Mouse (Mus musculus) forebrain, embryonic 14.5 days (tissue): ENCODE data around the gene Gm10696. TPM values are rescaled to one million over a fixed set of nuclear protein-coding genes. Genes with fewer than 3 reads are reported as not detected.
"Not testable (repeated sequence)": the region's sequence is repeated elsewhere in the genome, so short reads cannot be mapped to it uniquely, and the experiment has no call there.

Experiments
- ATAC-seq: fragments of 200-750 bp; cut with Nextera tagmentation; 2 replicates; pipeline ENCODE4 v1.8.0; 2017; ENCODE audit warnings: mild to moderate bottlenecking, moderate library complexity
- DNase-seq: peaks from one replicate; pipeline ENCODE4 v3.0.0-alpha.2; 2015; ENCODE audit warnings: low spot score
- H3K27ac ChIP-seq: fragments of 300-500 bp; sonication (generic); 2 replicates; pipeline ENCODE4 v1.5.1; 2014; ENCODE audit warnings: low read depth, mild to moderate bottlenecking, control low read depth, low read length, moderate library complexity
- H3K27me3 ChIP-seq: fragments of 300-500 bp; sonication (generic); replicated peaks from 2 replicates; pipeline ENCODE4 v1.6.1; 2014; ENCODE audit warnings: low read length, control low read depth, mixed read lengths; ENCODE audit not compliant: control insufficient read depth, insufficient read depth
- H3K36me3 ChIP-seq: fragments of 300-500 bp; sonication (generic); 2 replicates; pipeline ENCODE4 v1.6.1; 2014; ENCODE audit warnings: low read length, control low read depth; ENCODE audit not compliant: control insufficient read depth, insufficient read depth
- H3K4me1 ChIP-seq: fragments of 300-500 bp; sonication (generic); 2 replicates; pipeline ENCODE4 v1.6.1; 2014; ENCODE audit warnings: antibody characterized with exemption, low read length, control low read depth; ENCODE audit not compliant: control insufficient read depth, insufficient read depth
- H3K4me2 ChIP-seq: fragments of 300-500 bp; sonication (generic); 2 replicates; pipeline ENCODE4 v1.6.1; 2014; ENCODE audit warnings: mild to moderate bottlenecking, control low read depth, low read length
- H3K4me3 ChIP-seq: fragments of 300-500 bp; sonication (generic); 2 replicates; pipeline ENCODE4 v1.5.1; 2014; ENCODE audit warnings: low read depth, low read length, control low read depth
- H3K9ac ChIP-seq: fragments of 300-500 bp; sonication (generic); 2 replicates; pipeline ENCODE4 v1.6.1; 2014; ENCODE audit warnings: mild to moderate bottlenecking, low read length, control low read depth, moderate library complexity
- H3K9me3 ChIP-seq: fragments of 300-500 bp; sonication (generic); replicated peaks from 2 replicates; pipeline ENCODE4 v1.6.1; 2016; ENCODE audit warnings: low read length, control low read depth, mixed read lengths; ENCODE audit not compliant: control insufficient read depth
- WGBS: fragments of 180-500 bp; shearing (Covaris S2); extraction: QIAGEN DNeasy Blood & Tissue Kit; methylation state at CpG from one replicate; pipeline ENCODE4 v1.1.7; 2014; 5-methylcytosine and 5-hydroxymethylcytosine counted together
- polyA plus RNA-seq: library from polyadenylated mRNA; unstranded; fragments of >200 nt; fragmentation: Nextera tagmentation; extraction: Ambion mirVana; gene quantifications from 2 replicates; pipeline ENCODE4 v1.2.1, GENCODE M21; 2014

Gene Gm10696
- not detected in 2 replicates for polyA plus RNA-seq

DNA sequence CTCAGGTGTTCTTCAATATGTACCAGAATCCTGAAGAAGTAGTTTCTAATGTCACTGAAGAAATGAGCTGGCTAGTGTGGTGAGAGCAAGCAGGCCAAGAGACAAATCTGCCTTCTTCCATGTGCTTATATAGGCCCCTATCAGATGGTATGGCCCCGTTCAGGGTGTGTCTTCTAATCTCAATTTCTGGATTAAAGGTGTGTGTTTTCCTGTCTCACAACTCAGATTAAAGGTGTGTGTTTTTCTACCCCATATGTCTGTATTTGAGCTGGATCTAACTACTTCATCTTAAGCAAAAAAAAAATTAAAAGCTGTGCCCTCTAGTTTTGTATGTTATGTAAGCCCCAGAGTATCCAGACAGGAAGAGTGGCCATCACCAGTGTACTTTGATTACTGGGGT lies at the start of gene Gm10696:
Gene Gm10696, minus strand, starts transcription at position 101 of the 400 bp plus-strand sequence.
- H3K4me3 ChIP-seq, H3K36me3 ChIP-seq, H3K27me3 ChIP-seq, DNase-seq, H3K9me3 ChIP-seq, H3K4me1 ChIP-seq, ATAC-seq, H3K9ac ChIP-seq, H3K4me2 ChIP-seq, H3K27ac ChIP-seq: not testable (repeated sequence)
- WGBS, result 78% methylated on average over 1 of the region's 1 CpGs

DNA sequence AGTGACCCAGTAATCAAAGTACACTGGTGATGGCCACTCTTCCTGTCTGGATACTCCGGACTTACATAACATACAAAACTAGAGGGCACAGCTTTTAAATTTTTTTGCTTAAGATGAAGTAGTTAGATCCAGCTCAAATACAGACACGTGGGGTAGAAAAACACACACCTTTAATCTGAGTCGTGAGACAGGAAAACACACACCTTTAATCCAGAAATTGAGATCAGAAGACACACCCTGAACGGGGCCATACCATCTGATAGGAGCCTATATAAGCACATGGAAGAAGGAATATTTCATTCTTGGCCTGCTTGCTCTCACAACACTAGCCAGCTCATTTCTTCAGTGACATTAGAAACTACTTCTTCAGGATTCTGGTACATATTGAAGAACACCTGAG lies 18.4 kb upstream of the Gm10696 start, which contains the start of gene Gm5286:
Gene Gm5286, plus strand, starts transcription at position 301 of the 400 bp plus-strand sequence.
- H3K27ac ChIP-seq, H3K4me3 ChIP-seq, H3K9ac ChIP-seq, H3K9me3 ChIP-seq, H3K4me2 ChIP-seq, ATAC-seq, H3K4me1 ChIP-seq, H3K27me3 ChIP-seq, H3K36me3 ChIP-seq, DNase-seq: not testable (repeated sequence)
- 82% methylated on average over 2 of the region's 4 CpGs for WGBS

GRCm38 (mm10) chr3:94167351-94167750 lies 10.6 kb downstream of the Gm10696 start:
- H3K4me1 ChIP-seq, DNase-seq, ATAC-seq, H3K9ac ChIP-seq, H3K9me3 ChIP-seq, H3K4me3 ChIP-seq, H3K36me3 ChIP-seq, H3K27ac ChIP-seq, H3K27me3 ChIP-seq, H3K4me2 ChIP-seq: not testable (repeated sequence)

Other genes starting within 250 kb of the Gm10696 start
- gene Gm9117, start 234.7 kb downstream of the Gm10696 start, polyA plus RNA-seq, result not detected in 2 replicates
- gene Tdpoz5, start 216.9 kb downstream of the Gm10696 start, polyA plus RNA-seq, result not detected in 2 replicates
- gene Gm9125, start 123.3 kb downstream of the Gm10696 start, polyA plus RNA-seq, result not detected in 2 replicates
- gene Gm10697, start 105.5 kb downstream of the Gm10696 start, polyA plus RNA-seq, result not detected in 2 replicates
- gene Gm5286, start 18.5 kb upstream of the Gm10696 start, polyA plus RNA-seq, result not detected in 2 replicates
- not detected in 2 replicates for gene Gm4778, start 85.8 kb upstream of the Gm10696 start, polyA plus RNA-seq
- gene Them4, start 131.9 kb upstream of the Gm10696 start, polyA plus RNA-seq, result 38.6 and 38.8 TPM in 2 replicates
- gene Them5, start 163.9 kb upstream of the Gm10696 start, polyA plus RNA-seq, result 0.80 and 0.86 TPM in 2 replicates
- gene C2cd4d, start 184.2 kb upstream of the Gm10696 start, polyA plus RNA-seq, result 1.5 TPM in 2 replicates
- 1.0 and 1.4 TPM in 2 replicates for gene Rorc, start 194.6 kb upstream of the Gm10696 start, polyA plus RNA-seq
- gene Lingo4, start 220.3 kb upstream of the Gm10696 start, polyA plus RNA-seq, result 0.33 and 0.42 TPM in 2 replicates
- 59.8 and 61.9 TPM in 2 replicates for gene Tdrkh, start 235.1 kb upstream of the Gm10696 start, polyA plus RNA-seq